Mouse (Mus musculus) retina, postnatal 1 day (tissue): Measurements from ENCODE around the gene Nfkbia.

Source experiments
- DNase-seq: peaks from one replicate; pipeline ENCODE4 v3.0.0-alpha.2; 2012

The Nfkbia gene

DNA sequence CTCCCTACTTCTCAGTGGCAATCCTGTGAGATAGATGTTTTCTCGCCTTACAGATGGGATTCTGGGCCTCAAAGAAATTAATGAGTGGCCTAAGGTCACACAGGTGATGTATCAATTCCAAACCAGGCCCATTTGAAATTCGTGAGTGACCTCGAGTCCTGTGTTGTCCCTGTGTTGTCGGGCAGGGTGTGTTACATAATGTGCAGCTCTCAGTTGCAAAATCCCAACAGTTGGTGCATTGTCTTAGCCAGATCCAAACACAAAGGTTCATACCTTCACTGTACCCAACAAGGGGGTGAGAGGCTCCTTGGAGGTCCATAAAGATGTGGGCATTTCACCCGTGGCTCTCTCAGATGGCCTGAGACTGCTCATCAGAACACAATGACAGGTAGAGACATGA is 52.0 kb downstream of the Nfkbia start:
- no peak for DNase-seq
